Mouse (Mus musculus) spleen, adult 10 weeks (tissue): ENCODE measurements around the gene Otogl. TPM values are rescaled to one million over a fixed set of nuclear protein-coding genes. Genes with fewer than 3 reads are reported as not detected.

Experiments used
- polyA plus RNA-seq: library from polyadenylated mRNA; stranded (reverse); fragments of 350-450 nt; fragmentation: Illumina TruSeq; extraction: RNeasy Lipid Tissue Mini Kit (QIAGEN cat#74804); gene quantifications from one replicate; pipeline ENCODE4 v1.2.3, GENCODE M21; 2015; ENCODE audit warnings: low replicate concordance; ENCODE audit not compliant: insufficient read depth

Gene Otogl
- polyA plus RNA-seq = not detected

GRCm38 (mm10) chr10:107912084-107912573 is at the start of gene Otogl:
TSS of gene Otogl (minus strand) at chr10:107912134.

GRCm38 (mm10) chr10:107719806-107720205 is 192.1 kb downstream of the Otogl start, which contains the start of gene Ptprq:
TSS of gene Ptprq (minus strand) at chr10:107720051.

Other genes with a start within 250 kb of the Otogl start
- gene Ptprq, start 192.1 kb downstream of the Otogl start, polyA plus RNA-seq = not detected